Mouse (Mus musculus) T-helper 17 cell (primary cell): ENCODE data around the gene Ccdc39.

Source experiments
- in situ Hi-C, 2 experiments: fragments of 300-600 bp; cut with MboI, MseI; formaldehyde crosslinking; loops; 1 replicate in 1 of 2; 2 replicates in 1 of 2; pipeline ENCODE4 v1.15.1; 2025; ENCODE audit warnings: high pct_unique_total_duplicates in 2 of 2

Gene Ccdc39

GRCm38 (mm10) chr3:33799617-33800512 is 44.2 kb downstream of the Ccdc39 start, which contains the start of gene Ttc14:
Gene Ttc14 (plus strand): TSS chr3:33799832.
- in situ Hi-C loops, result loop anchor here (5.0 to 25.0 kb wide), 6 partner anchors 1058 to 1463 kb away; partner anchors contain the start of genes Mfn1 (in 1 of the 2), Zfp639 (in 1 of the 2) and Zmat3 (in 1 of the 2)

GRCm38 (mm10) chr3:33790975-33791374 is 53.1 kb downstream of the Ccdc39 start:
- in situ Hi-C loops, result loop anchor here in 1 of 2 experiments (25.0 kb wide), 1 partner anchor 1454 kb away; no protein-coding TSS in a partner anchor
